Mouse (Mus musculus) heart, embryonic 11.5 days (tissue): ENCODE measurements around the gene Ces1c. TPM values are rescaled to one million over a fixed set of nuclear protein-coding genes. Genes with fewer than 3 reads are reported as not detected.

Experiments
- ATAC-seq: fragments of 200-750 bp; cut with Nextera tagmentation; replicated peaks from 2 replicates; pipeline ENCODE4 v1.8.0; 2017; ENCODE audit warnings: moderate library complexity; ENCODE audit not compliant: insufficient number of reproducible peaks, low FRiP score, low TSS enrichment
- H3K27ac ChIP-seq: fragments of 300-500 bp; sonication (generic); 2 replicates; pipeline ENCODE4 v1.5.1; 2014; ENCODE audit warnings: mild to moderate bottlenecking, low read depth, low read length
- H3K27me3 ChIP-seq: fragments of 300-500 bp; sonication (generic); 2 replicates; pipeline ENCODE4 v1.6.1; 2014; ENCODE audit warnings: mild to moderate bottlenecking, low read length, mixed read lengths; ENCODE audit not compliant: control insufficient read depth, insufficient read depth
- H3K36me3 ChIP-seq: fragments of 300-500 bp; sonication (generic); 2 replicates; pipeline ENCODE4 v1.6.1; 2014; ENCODE audit warnings: mild to moderate bottlenecking, low read length, moderate library complexity, mixed read lengths; ENCODE audit not compliant: control insufficient read depth, insufficient read depth
- H3K4me1 ChIP-seq: fragments of 300-500 bp; sonication (generic); 2 replicates; pipeline ENCODE4 v1.6.1; 2014; ENCODE audit warnings: low read length; ENCODE audit not compliant: control insufficient read depth, insufficient read depth
- H3K4me2 ChIP-seq: fragments of 300-500 bp; sonication (generic); 2 replicates; pipeline ENCODE4 v1.6.1; 2014; ENCODE audit warnings: mild to moderate bottlenecking, moderate library complexity
- H3K4me3 ChIP-seq: fragments of 300-500 bp; sonication (generic); 2 replicates; pipeline ENCODE4 v1.5.1; 2014; ENCODE audit warnings: low read depth, low read length
- H3K9ac ChIP-seq: fragments of 300-500 bp; sonication (generic); 2 replicates; pipeline ENCODE4 v1.6.1; 2014; ENCODE audit warnings: mild to moderate bottlenecking, low read depth, low read length, moderate library complexity
- H3K9me3 ChIP-seq: fragments of 300-500 bp; sonication (generic); replicated peaks from 2 replicates; pipeline ENCODE4 v1.6.1; 2016; ENCODE audit warnings: low read length; ENCODE audit not compliant: control insufficient read depth
- whole genome bisulfite sequencing: fragments of 180-500 bp; shearing (Covaris S2); extraction: QIAGEN DNeasy Blood & Tissue Kit; methylation state at CpG from one replicate; pipeline ENCODE4 v1.1.7; 2014; ENCODE audit not compliant: insufficient replicate concordance; 5-methylcytosine and 5-hydroxymethylcytosine counted together
- polyA plus RNA-seq: library from polyadenylated mRNA; unstranded; fragments of >200 nt; fragmentation: Nextera tagmentation; extraction: Ambion mirVana; gene quantifications from 2 replicates; pipeline ENCODE4 v1.2.1, GENCODE M21; 2014

Ces1c gene
- polyA plus RNA-seq, result not detected in 2 replicates

DNA sequence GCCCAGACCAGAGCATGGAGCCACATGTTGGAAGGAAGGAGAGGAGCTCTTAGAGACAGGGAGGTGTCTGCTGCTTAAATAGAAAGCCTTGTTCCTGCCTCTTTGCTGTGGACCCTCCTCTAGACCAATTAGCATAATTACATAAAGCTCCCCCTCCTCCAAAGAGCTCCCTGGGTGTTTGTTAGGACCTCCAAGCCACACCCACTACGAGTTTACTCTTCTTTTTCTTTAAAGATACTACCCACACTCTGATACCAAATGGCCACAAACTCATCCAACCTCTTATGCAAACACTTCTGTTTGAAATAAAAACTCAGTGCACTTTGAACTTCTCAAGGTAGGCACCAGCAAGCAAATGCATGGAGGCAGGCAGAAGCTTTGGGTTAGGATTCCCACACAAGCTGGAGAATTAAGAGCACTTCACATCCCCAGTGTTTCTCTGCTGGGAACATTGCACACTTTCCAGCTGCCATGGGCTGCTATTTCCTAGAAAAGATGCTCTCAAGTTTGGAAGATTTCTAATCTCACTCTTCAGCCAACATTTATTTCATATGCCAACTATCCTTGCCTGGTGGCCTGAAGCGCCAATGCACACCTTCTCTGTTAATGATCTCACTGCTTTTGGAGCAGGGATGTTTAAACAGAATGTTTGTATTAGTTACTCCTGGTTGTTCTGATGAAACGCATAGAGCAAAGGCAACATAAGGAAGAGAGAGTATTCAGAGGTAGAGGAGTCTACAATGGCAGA is at the start of gene Ces1c:
Gene Ces1c, minus strand, starts transcription at position 51 of the 748 bp plus-strand sequence.
- no peak within 1 kb of the TSS for H3K9ac ChIP-seq
- no peaks in the 10 kb centered on the region for H3K27me3 ChIP-seq

DNA sequence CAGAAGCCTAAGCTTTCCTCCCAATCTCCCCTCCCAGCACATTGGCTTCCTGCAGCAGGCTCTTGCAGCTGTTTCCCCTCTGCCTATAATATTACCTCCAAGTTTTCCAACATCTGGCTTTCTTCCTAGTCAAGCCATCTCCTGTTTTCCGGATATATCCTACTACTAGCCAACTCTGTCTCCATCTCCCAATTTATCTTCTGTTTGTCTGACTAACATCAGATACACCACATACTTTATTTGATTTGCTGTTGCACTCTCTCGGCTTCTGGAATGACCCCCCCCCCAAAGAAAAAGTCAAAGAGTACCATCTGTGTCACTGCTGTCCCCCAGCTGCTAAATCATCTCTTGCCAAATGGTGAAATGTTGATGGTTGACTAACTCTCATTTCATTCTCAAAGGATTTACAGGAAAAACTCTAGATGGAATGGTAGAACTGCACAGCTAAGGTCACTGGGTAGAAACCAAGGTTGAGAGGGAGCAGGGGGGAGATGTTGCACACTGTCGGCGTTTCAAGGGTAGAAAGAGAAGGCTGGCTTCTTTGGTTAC is 49.6 kb upstream of the Ces1c start:
- H3K9me3 ChIP-seq, result no peaks in the 10 kb centered on the region
- no peak for ATAC-seq
- no peaks in the 10 kb centered on the region for H3K4me1 ChIP-seq
- H3K36me3 ChIP-seq, result no peaks in the 10 kb centered on the region
- H3K9ac ChIP-seq, result no peak overlapping the region
- H3K4me2 ChIP-seq, result no peak overlapping the region
- H3K4me3 ChIP-seq, result no peak overlapping the region
- H3K27ac ChIP-seq, result no peak overlapping the region
- WGBS, result 64% methylated on average over 4 of the region's 4 CpGs
- no peaks in the 10 kb centered on the region for H3K27me3 ChIP-seq

More for the DNA sequence above, at the start of gene Ces1c:
- Histone ChIP-seq H3K9me3 (no peaks in the 10 kb centered on the region), H3K27ac (no peak within 1 kb of the TSS), H3K4me3 (no peak within 1 kb of the TSS), H3K4me2 (no peak within 1 kb of the TSS), H3K4me1 (no peaks in the 10 kb centered on the region), H3K36me3 (no peaks in the 10 kb centered on the region)
- 78% methylated on average over 3 of the region's 3 CpGs for WGBS
- ATAC-seq, result no peak

DNA sequence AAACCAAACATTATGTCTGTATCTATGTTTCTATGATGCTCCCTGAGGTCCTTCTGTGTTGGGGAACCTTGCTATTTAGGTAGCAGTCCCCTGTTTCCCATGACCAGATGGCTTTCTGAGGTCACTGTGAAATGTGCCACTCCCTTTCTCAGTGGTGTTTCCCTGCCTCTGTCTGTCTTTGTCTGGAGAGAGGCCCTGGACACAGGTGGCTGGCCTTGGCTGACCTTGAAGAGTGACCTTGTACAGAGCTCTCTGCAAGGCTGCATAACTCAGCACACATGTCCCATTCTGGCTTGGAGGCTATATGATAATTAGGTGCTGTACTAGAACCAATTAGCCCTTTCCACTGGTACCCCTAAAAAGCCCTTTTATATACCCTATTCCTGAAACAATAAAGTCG is 45.5 kb upstream of the Ces1c start:
- no peak overlapping the region for H3K9ac ChIP-seq
- 64% methylated on average over 1 of the region's 1 CpGs for WGBS
- ATAC-seq, result no peak
- H3K4me2 ChIP-seq, result no peak overlapping the region
- no peaks in the 10 kb centered on the region for H3K9me3 ChIP-seq
- H3K27ac ChIP-seq, result no peak overlapping the region
- H3K4me1 ChIP-seq, result 0 out of 2 replicates have a peak, but pooled peaks cover 5% of the 10 kb centered on the region
- no peaks in the 10 kb centered on the region for H3K27me3 ChIP-seq
- no peaks in the 10 kb centered on the region for H3K36me3 ChIP-seq
- H3K4me3 ChIP-seq, result no peak overlapping the region

DNA sequence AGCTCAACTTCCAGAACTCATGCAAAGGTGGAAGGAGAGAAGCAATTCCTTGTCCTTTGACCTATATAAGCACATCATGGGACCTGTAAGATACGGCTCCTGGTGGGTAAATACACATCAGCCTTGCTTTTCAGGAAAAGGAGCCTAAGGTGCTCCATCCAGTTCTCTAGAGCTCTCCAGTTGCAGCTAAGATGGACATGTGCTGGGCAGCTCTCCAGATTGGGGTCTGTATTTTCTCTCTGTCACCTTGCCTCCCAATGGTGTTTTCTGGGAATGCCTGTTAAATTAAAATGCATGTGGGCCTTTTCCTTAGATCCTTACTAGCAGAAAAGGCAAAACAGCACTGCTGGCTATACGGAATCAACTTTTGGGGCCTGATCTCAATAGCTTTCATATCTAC is 43.5 kb upstream of the Ces1c start:
- Histone ChIP-seq H3K27ac (no peak overlapping the region), H3K9ac (no peak overlapping the region), H3K36me3 (no peaks in the 10 kb centered on the region), H3K4me3 (no peak overlapping the region), H3K27me3 (no peaks in the 10 kb centered on the region), H3K9me3 (no peaks in the 10 kb centered on the region), H3K4me1 (0 out of 2 replicates have a peak, but pooled peaks cover 5% of the 10 kb centered on the region), H3K4me2 (no peak overlapping the region)
- no peak for ATAC-seq
- 63% methylated on average over 2 of the region's 2 CpGs for WGBS

DNA sequence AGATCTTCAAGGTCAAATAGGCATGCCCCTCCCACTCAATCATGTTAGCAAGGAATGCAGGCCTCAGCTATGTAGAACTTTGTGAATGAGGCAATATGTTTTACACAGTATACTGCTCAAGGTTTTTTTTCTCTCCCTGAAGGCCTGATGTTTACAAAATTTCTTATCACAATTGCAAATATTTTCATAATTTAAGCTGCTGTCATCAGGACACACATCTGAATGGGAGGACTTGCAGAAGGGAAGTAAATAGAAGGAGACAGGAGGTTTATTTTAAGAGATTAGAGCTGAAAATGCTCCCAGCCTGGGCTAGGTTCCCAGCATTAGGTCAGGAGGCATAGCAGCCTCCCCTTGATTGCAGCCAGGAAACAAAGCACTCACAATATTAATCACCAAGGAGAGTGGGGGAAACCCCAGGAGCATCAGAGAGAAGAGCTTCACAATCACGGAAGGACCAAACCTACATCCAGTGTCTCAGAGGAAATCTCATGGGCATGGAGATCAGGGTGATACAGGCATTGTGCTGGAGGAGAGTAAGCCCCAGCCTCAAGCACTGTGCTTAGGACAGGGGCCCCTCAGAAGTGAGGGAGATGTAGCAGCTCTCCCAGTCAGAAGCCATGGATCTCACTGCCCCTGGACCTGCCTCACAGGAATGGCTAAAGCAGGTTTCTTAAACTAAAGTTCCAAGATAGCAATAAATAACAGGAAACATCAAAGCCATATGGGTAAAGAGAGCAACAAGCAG is 40.9 kb upstream of the Ces1c start:
- Histone ChIP-seq H3K27me3 (no peaks in the 10 kb centered on the region), H3K9me3 (no peaks in the 10 kb centered on the region), H3K4me1 (0 out of 2 replicates have a peak, but pooled peaks cover 5% of the 10 kb centered on the region), H3K4me3 (no peak overlapping the region), H3K9ac (no peak overlapping the region), H3K4me2 (no peak overlapping the region), H3K36me3 (no peaks in the 10 kb centered on the region), H3K27ac (no peak overlapping the region)
- ATAC-seq, result no peak
- 35% methylated on average over 1 of the region's 1 CpGs for WGBS

DNA sequence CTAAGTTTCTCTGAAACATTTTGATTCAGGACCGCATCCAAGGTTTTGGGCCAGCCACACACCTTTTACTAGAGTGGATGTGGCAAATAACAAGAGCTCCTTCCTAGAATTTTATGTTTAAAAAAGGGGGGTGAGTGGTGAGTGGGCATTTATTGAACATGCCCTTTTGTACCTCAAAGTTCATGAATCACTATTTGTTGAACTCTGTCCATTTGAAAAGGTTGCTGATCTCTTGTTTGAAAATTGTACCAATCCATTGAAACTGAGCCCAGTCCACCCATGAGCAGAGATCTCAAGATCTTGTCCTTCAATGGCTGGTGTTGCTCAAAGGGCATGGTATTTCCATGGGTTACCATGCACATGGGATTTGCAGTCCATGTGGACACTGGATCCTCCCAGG is 32.3 kb upstream of the Ces1c start:
- no peaks in the 10 kb centered on the region for H3K36me3 ChIP-seq
- ATAC-seq, result no peak
- no peak overlapping the region for H3K4me2 ChIP-seq
- H3K9me3 ChIP-seq, result no peaks in the 10 kb centered on the region
- 76% methylated on average over 1 of the region's 1 CpGs for WGBS
- H3K9ac ChIP-seq, result no peak overlapping the region
- no peak overlapping the region for H3K4me3 ChIP-seq
- H3K27me3 ChIP-seq, result no peaks in the 10 kb centered on the region
- no peak overlapping the region for H3K27ac ChIP-seq
- no peaks in the 10 kb centered on the region for H3K4me1 ChIP-seq

DNA sequence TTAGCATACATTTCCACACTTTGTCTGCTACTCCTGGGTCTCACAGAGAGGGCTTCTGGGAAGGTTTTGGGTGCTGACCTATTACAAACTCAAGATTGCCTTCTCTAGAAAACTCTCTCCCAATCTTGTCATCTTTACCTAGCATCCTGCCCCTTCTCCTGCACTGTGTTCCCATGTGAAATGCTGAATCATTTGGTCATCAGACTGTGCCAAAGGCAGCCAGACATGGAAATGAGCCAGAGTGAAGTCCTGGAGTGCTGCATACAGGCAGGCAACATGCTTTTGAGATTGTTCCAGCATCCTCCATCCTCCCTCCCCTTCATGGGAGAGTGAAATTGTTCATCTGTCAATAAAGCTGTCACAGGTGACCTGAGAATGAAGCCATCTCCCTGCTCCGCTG is 20.3 kb upstream of the Ces1c start:
- no peak overlapping the region for H3K4me2 ChIP-seq
- no peaks in the 10 kb centered on the region for H3K27me3 ChIP-seq
- H3K27ac ChIP-seq, result no peak overlapping the region
- 92% methylated on average over 1 of the region's 1 CpGs for WGBS
- H3K9ac ChIP-seq, result no peak overlapping the region
- H3K4me3 ChIP-seq, result no peak overlapping the region
- H3K4me1 ChIP-seq, result no peaks in the 10 kb centered on the region
- no peaks in the 10 kb centered on the region for H3K9me3 ChIP-seq
- H3K36me3 ChIP-seq, result no peaks in the 10 kb centered on the region
- no peak for ATAC-seq

DNA sequence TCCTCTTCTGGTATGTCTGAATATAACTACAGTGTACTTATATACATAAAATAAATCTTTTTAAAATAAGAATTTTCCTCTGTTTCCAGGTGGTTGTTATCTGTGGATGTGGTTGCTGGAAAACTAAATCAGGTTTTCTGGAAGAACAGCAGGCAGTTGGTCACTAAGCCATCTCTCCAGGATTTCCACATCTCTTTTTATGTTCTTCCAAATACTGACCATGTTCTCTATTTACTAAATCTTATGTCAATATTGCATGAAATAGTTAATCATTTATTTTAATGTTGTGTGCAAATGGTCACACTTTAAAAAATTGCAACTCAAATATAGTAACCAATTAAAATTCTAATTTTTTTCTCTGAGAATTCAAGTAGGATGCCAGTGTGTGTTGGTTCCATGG is 16.2 kb upstream of the Ces1c start:
- Histone ChIP-seq H3K9ac (no peak overlapping the region), H3K4me3 (no peak overlapping the region), H3K36me3 (no peaks in the 10 kb centered on the region), H3K27me3 (no peaks in the 10 kb centered on the region), H3K4me1 (no peaks in the 10 kb centered on the region), H3K27ac (no peak overlapping the region), H3K9me3 (no peaks in the 10 kb centered on the region), H3K4me2 (no peak overlapping the region)
- no peak for ATAC-seq
